Mouse (Mus musculus): ENCODE data around the gene Olfr1163.
"Not testable (repeated sequence)": the region's sequence is repeated elsewhere in the genome, so short reads cannot be mapped to it uniquely, and the experiment has no call there.

The Olfr1163 gene

DNA sequence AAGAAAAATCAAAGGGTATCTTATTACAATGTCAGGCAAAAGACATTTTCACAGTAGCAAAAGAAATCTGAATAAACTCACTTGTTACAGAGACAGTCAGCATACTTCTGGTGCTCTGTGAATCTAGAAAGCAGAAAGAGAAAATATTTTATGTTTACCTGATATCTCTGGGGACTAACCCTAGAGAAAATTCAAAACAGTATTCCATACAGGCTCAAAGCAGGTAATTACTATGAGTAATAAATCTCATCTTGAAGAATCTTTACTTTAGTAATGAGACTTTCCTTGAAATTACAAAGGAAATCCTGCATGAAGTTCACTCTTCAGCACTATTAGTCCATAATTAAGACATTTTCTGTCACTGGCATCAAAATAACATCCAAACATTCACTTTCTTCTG is at the start of gene Olfr1163:
Gene Olfr1163, minus strand, starts transcription at position 101 of the 400 bp plus-strand sequence.
- DNase-seq (ENCODE audit: low spot score), result no peak

DNA sequence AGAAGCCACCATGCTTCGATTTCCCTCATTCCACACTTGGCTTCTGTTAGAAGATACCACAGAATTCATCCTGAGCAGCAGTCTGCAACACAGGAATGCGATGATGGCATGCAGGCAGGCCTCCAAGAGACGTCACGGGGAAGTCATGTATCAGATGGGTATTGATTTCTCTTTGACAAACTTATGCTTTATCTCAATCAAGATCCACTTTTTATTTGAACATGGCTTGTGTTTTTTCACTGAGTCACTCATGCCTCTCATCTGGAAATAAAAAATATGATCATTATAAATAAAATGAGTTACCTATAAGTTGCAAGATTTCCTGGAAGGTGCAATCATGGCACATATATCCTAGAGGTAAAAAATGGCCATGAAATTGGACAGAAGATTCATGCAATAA is 22.2 kb upstream of the Olfr1163 start, which contains the start of gene Olfr1164:
Gene Olfr1164, minus strand, starts transcription at position 101 of the 400 bp plus-strand sequence.
- no peak for DNase-seq (ENCODE audit: low spot score)

DNA sequence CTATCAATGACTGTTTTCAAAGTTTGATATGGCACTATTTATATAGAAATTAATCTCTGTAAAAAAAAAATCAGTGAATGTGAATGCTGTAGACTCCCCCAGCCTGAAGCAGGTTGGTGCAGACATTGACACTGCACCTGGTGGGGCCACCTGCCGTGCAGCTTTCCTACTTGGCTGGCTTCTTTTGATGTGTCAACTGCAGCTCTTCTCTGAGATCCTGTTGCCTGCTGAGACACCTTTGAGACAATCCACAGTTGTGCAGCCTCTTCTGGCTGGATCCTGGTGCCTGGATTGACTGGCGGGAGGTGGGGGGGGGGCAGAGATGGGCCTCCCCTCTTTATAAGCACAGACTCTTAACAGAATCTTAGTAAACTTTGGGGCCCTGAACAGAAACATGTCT is 8.0 kb downstream of the Olfr1163 start:
- no peak for DNase-seq (ENCODE audit: low spot score)

- no peak for DNase-seq (ENCODE audit: low spot score)
These were observed 20.6 kb downstream of the Olfr1163 start, which contains the start of gene Olfr1162 for GRCm38 (mm10) chr2:88051029-88051428. Olfr1162 (minus strand) TSS chr2:88051129.

DNA sequence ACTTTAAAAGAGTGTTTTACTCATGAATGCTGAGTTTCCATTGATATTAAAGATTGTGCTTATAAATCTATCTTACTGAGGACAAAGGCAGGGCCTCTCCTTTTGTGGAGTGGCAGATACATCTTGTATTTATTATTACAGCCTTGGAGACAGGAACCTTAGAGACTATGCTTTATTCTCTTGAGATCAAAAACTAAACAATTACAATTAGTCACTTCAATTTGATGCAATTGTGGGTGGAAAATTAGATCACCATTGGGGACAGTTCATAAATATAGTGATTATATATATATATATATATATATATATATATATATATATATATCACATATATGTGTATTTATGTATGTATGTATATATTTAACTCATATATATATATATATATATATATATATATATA is 34.0 kb downstream of the Olfr1163 start, which contains the start of gene Olfr73:
Gene Olfr73, minus strand, starts transcription at position 101 of the 400 bp plus-strand sequence.
- DNase-seq (ENCODE audit: low spot score), result no peak

- DNase-seq (ENCODE audit: low spot score), result not testable (repeated sequence)
These were observed 49.2 kb downstream of the Olfr1163 start, which contains the start of gene Olfr1161 for GRCm38 (mm10) chr2:88022474-88022873. Olfr1161 (plus strand) TSS chr2:88022774.
